Mouse (Mus musculus) forebrain, postnatal 0 days (tissue): ENCODE measurements at regions not wholly inside any gene's neighbourhood (a gene's known extent, or its start where the extent isn't known, plus 50 kb on each side); places are given as distances from the start of the nearest gene placed in this dataset.

Experiments used
- ATAC-seq: fragments of 200-750 bp; cut with Nextera tagmentation; 2 replicates; pipeline ENCODE4 v1.8.0; 2017; ENCODE audit warnings: mild to moderate bottlenecking, moderate library complexity
- DNase-seq: peaks from one replicate; pipeline ENCODE4 v3.0.0-alpha.2; 2015
- H3K27ac ChIP-seq: fragments of 300-500 bp; sonication (generic); 2 replicates; pipeline ENCODE4 v1.5.1; 2014; ENCODE audit warnings: low read depth, mild to moderate bottlenecking, antibody characterized with exemption, low read length, moderate library complexity, mixed read lengths
- H3K27me3 ChIP-seq: fragments of 300-500 bp; sonication (generic); 2 replicates; pipeline ENCODE4 v1.6.1; 2014; ENCODE audit warnings: mild to moderate bottlenecking, low read length, mixed read lengths; ENCODE audit not compliant: insufficient read depth
- H3K36me3 ChIP-seq: fragments of 300-500 bp; sonication (generic); 2 replicates; pipeline ENCODE4 v1.6.1; 2014; ENCODE audit warnings: mild to moderate bottlenecking, moderate library complexity; ENCODE audit not compliant: insufficient read depth
- H3K4me1 ChIP-seq: fragments of 300-500 bp; sonication (generic); 2 replicates; pipeline ENCODE4 v1.6.1; 2014; ENCODE audit warnings: antibody characterized with exemption; ENCODE audit not compliant: insufficient read depth
- H3K4me2 ChIP-seq: fragments of 300-500 bp; sonication (generic); 2 replicates; pipeline ENCODE4 v1.6.1; 2014; ENCODE audit warnings: low read depth, mild to moderate bottlenecking, moderate library complexity
- H3K4me3 ChIP-seq: fragments of 300-500 bp; sonication (generic); 2 replicates; pipeline ENCODE4 v1.5.1; 2014; ENCODE audit warnings: low read depth, low read length, mixed read lengths
- H3K9ac ChIP-seq: fragments of 300-500 bp; sonication (generic); 2 replicates; pipeline ENCODE4 v1.6.1; 2014; ENCODE audit warnings: mild to moderate bottlenecking
- H3K9me3 ChIP-seq: fragments of 300-500 bp; sonication (generic); 2 replicates; pipeline ENCODE4 v1.6.1; 2016; ENCODE audit warnings: low read length
- CTCF ChIP-seq: sonication (generic); IDR thresholded peaks from 2 replicates; pipeline ENCODE4 v1.5.1; 2016; ENCODE audit warnings: antibody characterized with exemption, control low read depth, low read depth
- WGBS: fragments of 180-500 bp; shearing (Covaris S2); extraction: QIAGEN DNeasy Blood & Tissue Kit; methylation state at CpG from one replicate; pipeline ENCODE4 v1.1.7; 2014; 5-methylcytosine and 5-hydroxymethylcytosine counted together

- no peak overlapping the region for H3K9ac ChIP-seq
- 88% methylated on average over 1 of the region's 1 CpGs for WGBS
- ATAC-seq (peak; percentile 59; the same call in 1 of the 2 replicates), DNase-seq (peak; percentile 22)
- no peaks in the 10 kb centered on the region for H3K4me1 ChIP-seq
- H3K9me3 ChIP-seq: no peaks in the 10 kb centered on the region
- H3K27ac ChIP-seq: no peak overlapping the region
- H3K4me2 ChIP-seq: no peak overlapping the region
- no peak for TF ChIP-seq CTCF
- H3K27me3 ChIP-seq: no peaks in the 10 kb centered on the region
- no peak overlapping the region for H3K4me3 ChIP-seq
- H3K36me3 ChIP-seq: no peaks in the 10 kb centered on the region
Observed at GRCm38 (mm10) chr4:30216086-30216485, 1403.2 kb downstream of the Epha7 start.

- no peak overlapping the region for H3K27ac ChIP-seq
- H3K9ac ChIP-seq: no peak overlapping the region
- H3K9me3 ChIP-seq: no peaks in the 10 kb centered on the region
- H3K4me3 ChIP-seq: no peak overlapping the region
- H3K4me2 ChIP-seq: no peak overlapping the region
- peak; percentile 24 for DNase-seq
- TF ChIP-seq CTCF: no peak
- H3K36me3 ChIP-seq: no peaks in the 10 kb centered on the region
- ATAC-seq: peak; percentile 43; the same call in 1 of the 2 replicates
- no peaks in the 10 kb centered on the region for H3K27me3 ChIP-seq
- no peaks in the 10 kb centered on the region for H3K4me1 ChIP-seq
Observed at GRCm38 (mm10) chr4:30227139-30227538, 1414.2 kb downstream of the Epha7 start.

GRCm38 (mm10) chr4:30262101-30262500 lies 1449.2 kb downstream of the Epha7 start:
- H3K27me3 ChIP-seq: no peaks in the 10 kb centered on the region
- no peaks in the 10 kb centered on the region for H3K4me1 ChIP-seq
- no peaks in the 10 kb centered on the region for H3K36me3 ChIP-seq
- peak; percentile 60 for DNase-seq
- no peak for TF ChIP-seq CTCF
- H3K4me3 ChIP-seq: no peak overlapping the region
- H3K9me3 ChIP-seq: no peaks in the 10 kb centered on the region
- no peak overlapping the region for H3K27ac ChIP-seq
- WGBS: 29% methylated on average over 2 of the region's 2 CpGs
- no peak overlapping the region for H3K9ac ChIP-seq
- peak; percentile 91 for ATAC-seq
- H3K4me2 ChIP-seq: no peak overlapping the region

GRCm38 (mm10) chr4:30268026-30268425 lies 1455.1 kb downstream of the Epha7 start:
- DNase-seq: peak; percentile 62
- 44% methylated on average over 3 of the region's 3 CpGs for WGBS
- Histone ChIP-seq H3K9me3 (no peaks in the 10 kb centered on the region), H3K27me3 (no peaks in the 10 kb centered on the region), H3K9ac (no peak overlapping the region), H3K4me2 (no peak overlapping the region), H3K4me1 (no peaks in the 10 kb centered on the region), H3K36me3 (no peaks in the 10 kb centered on the region), H3K27ac (no peak overlapping the region), H3K4me3 (no peak overlapping the region)
- ATAC-seq: peak; percentile 89
- no peak for TF ChIP-seq CTCF

- Histone ChIP-seq H3K4me2 (no peak overlapping the region), H3K36me3 (no peaks in the 10 kb centered on the region), H3K9me3 (no peaks in the 10 kb centered on the region), H3K27me3 (no peaks in the 10 kb centered on the region), H3K9ac (no peak overlapping the region), H3K4me1 (no peaks in the 10 kb centered on the region), H3K27ac (no peak overlapping the region), H3K4me3 (no peak overlapping the region)
- ATAC-seq: no peak
- peak; percentile 24 for DNase-seq
- TF ChIP-seq CTCF: no peak
Observed at GRCm38 (mm10) chr4:30270000-30270399, 1457.1 kb downstream of the Epha7 start.

- Histone ChIP-seq H3K9ac (no peak overlapping the region), H3K4me2 (no peak overlapping the region), H3K27me3 (no peaks in the 10 kb centered on the region), H3K36me3 (no peaks in the 10 kb centered on the region), H3K4me1 (peaks cover 5% of the 10 kb centered on the region; the same call in 1 of the 2 replicates), H3K9me3 (no peaks in the 10 kb centered on the region), H3K27ac (no peak overlapping the region), H3K4me3 (no peak overlapping the region)
- no peak for ATAC-seq
- peak; percentile 4 for DNase-seq
- no peak for TF ChIP-seq CTCF
- 8% methylated on average over 2 of the region's 2 CpGs for WGBS
Observed at GRCm38 (mm10) chr4:30312438-30312837, 1499.5 kb downstream of the Epha7 start.

GRCm38 (mm10) chr4:30312956-30313355 lies 1500.0 kb downstream of the Epha7 start:
- no peak for ATAC-seq
- no peaks in the 10 kb centered on the region for H3K36me3 ChIP-seq
- H3K4me1 ChIP-seq: peaks cover 5% of the 10 kb centered on the region; the same call in 1 of the 2 replicates
- H3K4me2 ChIP-seq: no peak overlapping the region
- no peaks in the 10 kb centered on the region for H3K27me3 ChIP-seq
- DNase-seq: no peak
- no peak overlapping the region for H3K4me3 ChIP-seq
- no peak overlapping the region for H3K27ac ChIP-seq
- 30% methylated on average over 7 of the region's 7 CpGs for WGBS
- no peak for TF ChIP-seq CTCF
- no peak overlapping the region for H3K9ac ChIP-seq
- H3K9me3 ChIP-seq: no peaks in the 10 kb centered on the region

- DNase-seq: no peak
- Histone ChIP-seq H3K4me3 (no peak overlapping the region), H3K9ac (no peak overlapping the region), H3K36me3 (no peaks in the 10 kb centered on the region), H3K4me2 (no peak overlapping the region), H3K27ac (no peak overlapping the region), H3K9me3 (no peaks in the 10 kb centered on the region), H3K27me3 (no peaks in the 10 kb centered on the region), H3K4me1 (peaks cover 5% of the 10 kb centered on the region; the same call in 1 of the 2 replicates)
- no peak for ATAC-seq
- no peak for TF ChIP-seq CTCF
- 77% methylated on average over 1 of the region's 1 CpGs for WGBS
Observed at GRCm38 (mm10) chr4:30315348-30315747, 1502.4 kb downstream of the Epha7 start.
